Mouse (Mus musculus): Measurements from ENCODE around the gene Atic. TPM values are rescaled to one million over a fixed set of nuclear protein-coding genes. Genes with fewer than 3 reads are reported as not detected.

The Atic gene
- 68.7 and 70.5 TPM in 2 replicates for polyA plus RNA-seq (2016; fragmentation: Nextera tagmentation; extraction: Ambion mirVana)

DNA sequence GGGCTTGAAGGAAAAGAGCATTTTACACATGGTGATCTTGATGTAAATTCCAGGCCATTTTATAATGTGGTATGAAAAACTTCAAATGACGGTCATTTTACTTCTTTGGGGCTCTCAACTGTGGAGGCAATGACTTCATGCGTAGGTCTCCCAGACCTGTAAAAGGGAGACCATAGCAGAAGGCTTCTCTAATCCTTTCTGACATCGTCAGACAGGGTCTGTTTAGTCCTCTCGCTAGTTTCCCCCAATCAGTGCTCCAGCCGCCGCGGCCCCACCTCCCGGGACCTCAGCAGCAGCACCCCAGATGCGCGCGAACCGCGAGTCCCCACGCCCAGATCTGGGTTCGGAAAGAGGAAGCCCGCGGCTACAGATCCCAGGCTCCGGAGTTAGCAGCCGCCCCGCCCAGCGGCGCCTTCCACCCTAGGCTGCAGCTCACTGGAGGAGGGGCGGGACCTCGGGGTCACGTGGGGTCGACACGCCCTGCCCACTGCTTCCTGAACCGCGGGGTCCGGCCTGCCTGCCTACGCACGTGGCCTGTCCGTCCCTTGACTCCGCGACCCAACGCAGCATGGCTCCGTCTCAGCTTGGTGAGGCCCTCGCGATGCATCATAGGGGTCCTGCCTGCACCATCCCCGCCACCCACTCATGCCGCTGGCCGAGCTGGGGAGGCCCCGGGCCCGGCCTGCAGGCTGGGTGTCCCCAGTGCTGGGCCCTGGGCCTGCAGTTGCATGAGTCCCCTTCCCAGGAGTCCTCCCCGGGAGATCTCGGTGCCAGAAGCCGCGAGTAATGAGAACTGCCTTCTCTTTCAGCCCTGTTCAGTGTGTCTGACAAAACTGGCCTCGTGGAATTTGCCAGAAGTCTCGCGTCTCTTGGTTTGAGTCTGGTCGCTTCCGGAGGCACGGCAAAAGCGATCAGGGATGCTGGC is at the start of gene Atic:
Gene Atic (plus strand): TSS at position 463 of the 925 bp plus-strand sequence.
- under 1% methylated on average over 54 of the region's 55 CpGs for WGBS (ENCODE audit: insufficient replicate concordance)
- ATAC-seq = peak; percentile 99

DNA sequence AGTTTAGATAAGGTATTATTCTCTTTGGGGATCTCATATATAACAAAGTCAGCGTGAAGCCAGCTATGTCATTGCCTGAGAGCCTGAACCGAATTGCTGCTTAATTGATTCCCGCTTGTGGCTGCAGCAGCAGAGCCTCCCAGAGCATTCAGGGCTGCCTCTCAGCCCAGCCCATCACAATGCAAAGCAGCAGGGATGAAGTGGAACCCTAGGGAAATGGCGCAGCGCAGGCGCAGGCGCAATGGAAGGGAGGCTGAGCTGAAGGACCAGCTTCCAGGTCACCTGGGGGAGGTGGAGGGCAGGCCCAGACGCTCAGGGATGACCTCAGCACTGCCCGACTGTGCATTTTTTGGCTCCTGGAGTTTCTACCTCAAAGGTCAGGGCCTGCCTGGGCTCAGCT is 49.7 kb upstream of the Atic start:
- H3K4me1 ChIP-seq = no peaks in the 10 kb centered on the region
- H3K4me2 ChIP-seq = no peak overlapping the region
- H3K9me3 ChIP-seq (replicated peaks) = no peaks in the 10 kb centered on the region
- no peak overlapping the region for H3K9ac ChIP-seq
- H3K27ac ChIP-seq = no peak overlapping the region
- ATAC-seq = no peak
- H3K27me3 ChIP-seq (replicated peaks) = no peaks in the 10 kb centered on the region
- no peak overlapping the region for H3K4me3 ChIP-seq
- H3K36me3 ChIP-seq = no peaks in the 10 kb centered on the region
- 42% methylated on average over 9 of the region's 9 CpGs for WGBS (ENCODE audit: insufficient replicate concordance)

More for the DNA sequence above, at the start of gene Atic:
- H3K9me3 ChIP-seq (replicated peaks) = no peaks in the 10 kb centered on the region
- H3K9ac ChIP-seq = peak within 1 kb of the TSS; percentile 82
- peak within 1 kb of the TSS; percentile 80 for H3K4me3 ChIP-seq
- H3K36me3 ChIP-seq = peaks cover 39% of the 10 kb centered on the region
- H3K27ac ChIP-seq = peak within 1 kb of the TSS; percentile 76
- H3K4me2 ChIP-seq = peak within 1 kb of the TSS; percentile 98
- H3K4me1 ChIP-seq = peaks cover 26% of the 10 kb centered on the region
- H3K27me3 ChIP-seq (replicated peaks) = no peaks in the 10 kb centered on the region

DNA sequence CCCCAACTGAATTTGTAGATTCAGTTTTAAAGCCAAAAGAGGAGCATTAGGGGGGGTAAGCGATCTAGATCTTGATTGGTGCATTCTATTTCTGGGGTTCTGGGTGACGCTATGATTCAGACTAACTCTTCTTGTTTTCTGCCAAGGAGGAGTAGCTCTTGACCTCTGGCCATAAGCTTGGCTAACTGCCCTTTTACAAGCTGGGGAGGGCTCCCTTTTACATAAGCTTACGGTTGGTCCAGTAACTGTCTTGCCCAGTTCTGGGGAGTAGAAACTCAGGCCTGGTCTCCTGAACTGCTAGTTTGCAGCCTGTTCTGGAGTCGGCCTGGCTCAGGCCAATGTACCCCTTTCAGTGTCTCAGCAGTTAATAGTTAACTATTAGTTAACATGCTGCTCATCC is 41.9 kb upstream of the Atic start:
- Histone ChIP-seq H3K4me1 (no peaks in the 10 kb centered on the region), H3K36me3 (no peaks in the 10 kb centered on the region), H3K27me3 (replicated peaks) (no peaks in the 10 kb centered on the region), H3K9ac (no peak overlapping the region), H3K27ac (no peak overlapping the region), H3K4me2 (no peak overlapping the region), H3K4me3 (no peak overlapping the region), H3K9me3 (replicated peaks) (no peaks in the 10 kb centered on the region)
- ATAC-seq = no peak
- 68% methylated on average over 4 of the region's 4 CpGs for WGBS (ENCODE audit: insufficient replicate concordance)

DNA sequence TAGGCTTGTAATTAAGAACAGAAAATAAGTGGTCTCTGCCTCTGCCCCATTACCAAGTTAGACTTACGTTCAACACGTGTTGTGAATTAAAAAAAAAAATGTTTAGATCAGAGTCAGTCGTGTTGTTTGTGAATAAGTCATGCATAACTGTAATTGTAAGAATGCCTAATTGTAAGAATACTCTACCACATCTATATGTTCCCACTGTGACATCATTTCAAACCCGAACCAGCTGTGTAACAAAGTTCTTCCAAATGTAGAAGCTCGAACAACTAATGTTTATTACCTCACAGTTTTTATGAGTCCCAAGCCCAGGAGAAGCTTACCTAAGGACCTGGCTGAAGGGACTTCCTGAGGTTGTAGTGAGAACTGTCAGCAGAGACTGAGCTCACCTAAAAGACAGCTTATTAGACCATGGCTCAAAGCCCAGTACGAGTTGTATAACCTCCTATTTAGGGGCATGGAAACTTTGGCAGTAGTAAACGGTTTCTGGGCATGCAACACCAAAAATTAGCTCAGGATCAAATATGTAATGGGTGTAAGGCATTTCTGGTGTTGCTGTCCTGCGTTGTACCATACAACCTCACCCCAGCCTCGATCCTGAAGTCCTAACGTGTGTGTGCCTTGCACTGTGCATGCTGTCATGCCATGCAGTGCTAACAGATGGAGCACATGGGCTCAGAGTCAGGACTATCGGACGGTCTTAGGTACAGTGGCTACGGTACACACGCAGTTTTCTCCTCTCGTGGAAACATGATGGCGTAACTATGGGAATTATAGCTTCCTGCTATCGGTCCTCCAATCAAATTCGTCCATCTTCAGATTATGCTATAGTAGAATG is 27.9 kb upstream of the Atic start:
- no peaks in the 10 kb centered on the region for H3K36me3 ChIP-seq
- no peaks in the 10 kb centered on the region for H3K4me1 ChIP-seq
- no peaks in the 10 kb centered on the region for H3K9me3 ChIP-seq (replicated peaks)
- 73% methylated on average over 18 of the region's 18 CpGs for WGBS (ENCODE audit: insufficient replicate concordance)
- H3K27ac ChIP-seq = no peak overlapping the region
- no peak overlapping the region for H3K4me2 ChIP-seq
- ATAC-seq = no peak
- H3K4me3 ChIP-seq = no peak overlapping the region
- H3K9ac ChIP-seq = no peak overlapping the region
- no peaks in the 10 kb centered on the region for H3K27me3 ChIP-seq (replicated peaks)

DNA sequence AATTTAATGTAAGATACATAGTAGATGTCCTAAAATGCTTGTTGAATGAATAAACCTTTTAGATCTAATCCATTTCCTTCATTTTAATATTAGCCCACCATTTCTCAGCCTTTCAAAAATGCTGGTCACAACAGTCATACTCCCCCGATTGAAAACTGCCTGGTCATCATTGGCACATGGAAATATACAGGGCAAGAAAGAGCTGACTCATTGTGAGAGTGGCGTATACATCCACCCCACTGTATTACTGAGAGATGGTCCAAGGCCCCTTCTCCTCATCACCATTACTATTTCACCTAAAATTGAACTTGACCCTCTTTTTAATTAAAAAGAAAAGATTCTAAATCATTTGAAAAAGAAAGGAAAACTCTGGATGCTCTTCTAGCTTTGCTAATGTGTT is 26.2 kb upstream of the Atic start:
- no peak overlapping the region for H3K4me3 ChIP-seq
- 33% methylated on average over 2 of the region's 2 CpGs for WGBS (ENCODE audit: insufficient replicate concordance)
- H3K4me2 ChIP-seq = no peak overlapping the region
- no peaks in the 10 kb centered on the region for H3K4me1 ChIP-seq
- no peaks in the 10 kb centered on the region for H3K9me3 ChIP-seq (replicated peaks)
- H3K27me3 ChIP-seq (replicated peaks) = no peaks in the 10 kb centered on the region
- H3K9ac ChIP-seq = no peak overlapping the region
- H3K27ac ChIP-seq = no peak overlapping the region
- peak; percentile 76 for ATAC-seq
- no peaks in the 10 kb centered on the region for H3K36me3 ChIP-seq

DNA sequence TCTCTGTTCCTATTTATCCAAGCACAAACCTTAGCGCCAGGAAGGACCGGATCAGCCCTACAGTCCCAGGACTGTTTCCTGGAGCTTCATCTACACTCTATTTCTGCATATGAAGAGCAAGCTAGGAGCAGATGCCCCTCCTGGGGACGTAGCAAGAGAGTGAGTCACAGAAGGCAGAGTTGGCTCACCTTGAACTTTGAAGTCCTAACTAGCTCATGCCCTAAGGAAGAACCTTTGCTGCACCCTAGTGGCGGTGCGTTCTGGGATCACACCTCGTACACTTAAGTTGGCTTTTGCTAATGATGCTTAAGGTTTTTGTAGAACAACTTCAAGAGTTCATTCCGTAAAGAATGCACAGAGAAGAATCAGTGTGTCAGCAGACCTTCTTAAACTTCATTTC is 25.3 kb upstream of the Atic start:
- no peak overlapping the region for H3K27ac ChIP-seq
- no peaks in the 10 kb centered on the region for H3K36me3 ChIP-seq
- no peaks in the 10 kb centered on the region for H3K27me3 ChIP-seq (replicated peaks)
- no peak overlapping the region for H3K4me2 ChIP-seq
- H3K4me1 ChIP-seq = no peaks in the 10 kb centered on the region
- no peaks in the 10 kb centered on the region for H3K9me3 ChIP-seq (replicated peaks)
- no peak overlapping the region for H3K4me3 ChIP-seq
- ATAC-seq = no peak; the same call in 1 of the 2 replicates
- 14% methylated on average over 7 of the region's 7 CpGs for WGBS (ENCODE audit: insufficient replicate concordance)
- H3K9ac ChIP-seq = no peak overlapping the region

DNA sequence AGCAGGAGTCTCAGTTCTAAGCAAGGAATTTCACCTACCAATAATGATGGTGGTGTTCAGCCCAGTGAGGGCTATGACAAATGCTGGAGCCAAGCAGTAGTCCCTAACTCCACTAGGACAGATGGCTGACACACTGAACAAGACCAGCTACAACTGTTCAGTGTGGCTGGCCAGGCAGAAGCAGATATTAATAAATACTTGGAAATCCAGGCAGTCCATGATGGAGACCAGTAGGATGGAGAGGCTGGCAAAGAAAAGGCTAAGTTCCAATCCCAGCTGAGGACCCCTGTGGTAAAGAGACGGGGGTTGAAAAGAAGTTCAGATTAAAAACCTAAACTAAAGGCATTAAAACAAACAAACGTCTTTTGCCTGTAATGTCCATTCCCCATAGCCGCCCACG is 17.3 kb upstream of the Atic start:
- H3K4me1 ChIP-seq = no peaks in the 10 kb centered on the region
- no peak for ATAC-seq
- H3K27ac ChIP-seq = no peak overlapping the region
- 75% methylated on average over 4 of the region's 4 CpGs for WGBS (ENCODE audit: insufficient replicate concordance)
- no peak overlapping the region for H3K4me3 ChIP-seq
- H3K9me3 ChIP-seq (replicated peaks) = no peaks in the 10 kb centered on the region
- no peaks in the 10 kb centered on the region for H3K36me3 ChIP-seq
- no peak overlapping the region for H3K9ac ChIP-seq
- H3K4me2 ChIP-seq = no peak overlapping the region
- no peaks in the 10 kb centered on the region for H3K27me3 ChIP-seq (replicated peaks)

DNA sequence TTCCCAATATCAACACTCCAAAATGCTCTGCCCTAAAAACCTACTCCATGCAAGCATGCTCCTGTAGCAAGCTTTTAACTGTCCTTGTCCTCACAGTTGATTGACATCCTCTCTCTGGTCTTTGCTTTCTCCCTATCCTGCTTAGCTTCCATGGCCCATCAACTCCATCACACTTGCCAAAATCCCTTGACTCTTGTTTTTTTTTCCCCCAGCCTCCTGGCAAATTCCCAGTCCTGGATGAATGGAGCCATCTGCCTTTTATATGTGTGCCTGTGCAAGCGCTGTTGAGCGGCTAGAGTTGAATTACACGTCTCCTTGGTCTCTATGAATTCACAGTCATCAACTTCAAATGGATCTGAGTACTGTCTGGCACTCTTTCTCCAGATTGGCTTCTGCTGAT is 16.5 kb upstream of the Atic start:
- no peaks in the 10 kb centered on the region for H3K4me1 ChIP-seq
- no peak for ATAC-seq

DNA sequence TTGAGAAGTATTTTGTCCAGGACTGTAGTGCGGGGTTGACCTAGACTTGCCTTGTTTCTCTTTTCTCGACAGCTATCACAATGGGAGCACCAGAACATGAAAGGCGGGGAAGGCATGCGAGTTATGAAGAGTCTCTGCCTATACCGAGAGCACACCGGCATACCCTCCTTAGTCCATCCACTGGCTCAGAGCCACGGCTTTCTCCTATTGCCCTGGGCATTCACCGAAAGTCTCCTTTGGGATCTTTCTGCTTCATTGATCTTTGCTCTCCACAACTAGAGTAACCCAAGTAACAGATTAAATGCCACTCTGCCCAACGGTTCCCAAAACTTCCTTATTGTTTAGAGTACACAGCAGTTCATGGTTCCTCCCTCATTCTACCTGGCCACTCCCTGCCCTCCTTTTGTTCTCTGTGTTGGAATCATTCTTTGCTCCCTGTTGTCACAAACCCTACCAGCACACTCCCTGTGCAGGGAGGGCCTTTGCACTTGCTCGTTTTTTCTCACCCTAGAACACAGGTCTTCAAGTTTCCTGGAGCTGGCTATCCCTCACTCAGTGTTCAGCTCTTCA is 6.2 kb upstream of the Atic start:
- H3K27ac ChIP-seq = no peak overlapping the region
- H3K9me3 ChIP-seq (replicated peaks) = no peaks in the 10 kb centered on the region
- no peak for ATAC-seq
- H3K4me3 ChIP-seq = no peak overlapping the region
- H3K36me3 ChIP-seq = no peaks in the 10 kb centered on the region
- H3K4me1 ChIP-seq = no peaks in the 10 kb centered on the region
- no peak overlapping the region for H3K4me2 ChIP-seq
- 71% methylated on average over 10 of the region's 10 CpGs for WGBS (ENCODE audit: insufficient replicate concordance)
- H3K9ac ChIP-seq = no peak overlapping the region
- H3K27me3 ChIP-seq (replicated peaks) = no peaks in the 10 kb centered on the region

More for the DNA sequence above, 16.5 kb upstream of the Atic start:
- no peak overlapping the region for H3K9ac ChIP-seq
- no peaks in the 10 kb centered on the region for H3K9me3 ChIP-seq (replicated peaks)
- no peak overlapping the region for H3K4me2 ChIP-seq
- WGBS (ENCODE audit: insufficient replicate concordance) = 72% methylated on average over 3 of the region's 3 CpGs
- H3K27ac ChIP-seq = no peak overlapping the region
- H3K27me3 ChIP-seq (replicated peaks) = no peaks in the 10 kb centered on the region
- H3K36me3 ChIP-seq = no peaks in the 10 kb centered on the region
- no peak overlapping the region for H3K4me3 ChIP-seq

DNA sequence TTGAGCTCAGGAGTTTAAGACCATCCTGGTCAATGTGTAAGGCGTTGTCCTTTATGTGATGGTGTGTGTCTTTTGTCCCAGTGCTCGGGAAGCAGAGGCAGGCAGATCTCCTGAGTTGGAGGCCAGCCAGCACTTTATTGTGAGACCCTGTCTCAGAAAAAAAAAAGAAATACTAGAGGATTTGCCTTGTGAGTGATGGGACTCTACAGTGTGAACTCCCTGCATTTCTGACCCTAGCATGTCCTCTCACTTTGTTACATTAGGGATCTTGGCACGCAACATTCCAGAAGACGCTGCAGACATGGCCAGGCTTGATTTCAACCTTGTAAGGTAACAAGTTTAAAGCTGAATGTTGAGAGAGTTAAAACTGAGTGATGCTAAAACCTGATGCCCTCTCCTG is 3.7 kb downstream of the Atic start:
- Histone ChIP-seq H3K27ac (no peak overlapping the region), H3K9me3 (replicated peaks) (no peaks in the 10 kb centered on the region), H3K9ac (no peak overlapping the region), H3K4me1 (peaks cover 26% of the 10 kb centered on the region), H3K4me2 (no peak overlapping the region), H3K4me3 (no peak overlapping the region), H3K27me3 (replicated peaks) (no peaks in the 10 kb centered on the region), H3K36me3 (peaks cover 73% of the 10 kb centered on the region)
- ATAC-seq = no peak
- WGBS (ENCODE audit: insufficient replicate concordance) = 92% methylated on average over 4 of the region's 4 CpGs

DNA sequence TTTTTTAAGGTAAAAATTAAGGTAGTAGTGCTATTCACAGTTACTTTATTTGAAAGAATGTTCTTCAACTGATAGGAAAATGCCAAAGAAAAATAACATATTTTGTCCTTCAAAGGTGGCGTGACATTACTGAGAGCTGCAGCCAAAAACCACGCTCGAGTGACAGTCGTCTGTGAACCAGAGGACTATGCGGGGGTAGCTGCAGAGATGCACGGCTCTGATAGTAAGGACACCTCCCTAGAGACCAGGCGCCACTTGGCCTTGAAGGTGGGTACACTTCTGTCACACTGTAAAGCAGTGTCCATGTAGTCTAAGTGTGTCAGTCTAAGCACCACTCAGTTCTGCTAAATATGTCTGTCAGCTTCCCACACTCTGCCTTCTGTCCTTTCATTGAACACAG is 7.3 kb downstream of the Atic start:
- no peak overlapping the region for H3K9ac ChIP-seq
- no peak overlapping the region for H3K4me3 ChIP-seq
- H3K36me3 ChIP-seq = peaks cover 95% of the 10 kb centered on the region
- WGBS (ENCODE audit: insufficient replicate concordance) = 82% methylated on average over 7 of the region's 7 CpGs
- no peak for ATAC-seq
- no peak overlapping the region for H3K27ac ChIP-seq
- H3K9me3 ChIP-seq (replicated peaks) = no peaks in the 10 kb centered on the region
- H3K4me2 ChIP-seq = no peak overlapping the region
- H3K27me3 ChIP-seq (replicated peaks) = no peaks in the 10 kb centered on the region
- peaks cover 9% of the 10 kb centered on the region; the same call in 1 of the 2 replicates for H3K4me1 ChIP-seq
